Mouse (Mus musculus): ENCODE measurements around the gene Slc6a8. TPM values are rescaled to one million over a fixed set of nuclear protein-coding genes. Genes with fewer than 3 reads are reported as not detected.

Slc6a8 gene
- polyA plus RNA-seq (2012; fragmentation: generic; extraction: Trizol), result 56.3 TPM

DNA sequence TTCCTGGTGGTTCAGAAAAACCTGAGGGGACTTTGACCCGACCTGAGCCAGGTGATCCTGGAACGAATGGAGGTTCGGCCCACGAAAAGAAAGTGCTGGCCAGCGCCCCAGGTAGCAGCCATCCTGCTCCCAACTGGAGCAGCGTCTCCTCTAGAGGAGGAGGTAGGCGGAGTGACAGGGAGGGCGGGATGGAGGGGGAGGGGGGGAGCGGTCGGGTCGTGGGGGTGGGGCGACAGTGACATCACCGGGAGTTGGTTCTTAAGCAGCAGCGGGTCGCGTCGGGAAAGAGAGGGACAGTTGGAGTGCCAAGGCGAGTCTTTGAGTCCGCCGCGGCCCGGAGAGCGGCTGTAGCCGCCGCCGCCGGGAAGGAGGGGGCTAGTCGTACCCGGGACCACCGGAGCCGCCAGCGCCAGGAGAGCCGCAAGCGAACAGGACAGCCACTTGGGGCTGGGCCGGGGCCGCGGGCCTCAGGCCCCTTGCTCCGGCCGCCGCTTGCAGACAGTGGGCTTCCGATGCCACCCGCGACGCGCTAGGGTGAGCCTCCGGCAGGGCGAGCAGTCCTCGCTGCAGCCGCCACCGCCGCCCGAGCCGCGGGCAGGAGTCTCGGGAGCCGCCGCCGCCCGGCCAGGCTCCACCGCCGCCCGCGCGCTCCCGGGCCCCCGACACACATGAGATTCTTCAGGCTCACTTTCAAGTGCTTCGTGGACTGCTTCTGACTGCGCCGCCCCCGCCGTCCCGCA is at the start of gene Slc6a8:
Slc6a8 (plus strand) TSS at position 272 of the 740 bp plus-strand sequence.
- peak within 1 kb of the TSS; percentile 85 for H3ac ChIP-seq (ENCODE audit: control insufficient read depth, insufficient read length)
- H3K4me2 ChIP-seq (ENCODE audit: low read depth), result peak within 1 kb of the TSS; percentile 82
- H3K27me3 ChIP-seq (ENCODE audit: control insufficient read depth, insufficient read depth, insufficient read length), result no peaks in the 10 kb centered on the region
- H3K36me3 ChIP-seq (ENCODE audit: control insufficient read depth, insufficient read depth), result no peaks in the 10 kb centered on the region
- TF ChIP-seq CEBPB (IDR thresholded peaks at IDR 0.05; ENCODE audit: insufficient read depth, poor library complexity, severe bottlenecking) (no peak), MAX (IDR thresholded peaks at IDR 0.05; ENCODE audit: low read depth) (no peak), POLR2AphosphoS2 (IDR thresholded peaks at IDR 0.05; ENCODE audit: insufficient read length, low read depth) (no peak), TCF3 (IDR thresholded peaks at IDR 0.05; ENCODE audit: insufficient read length, low read depth) (no peak), USF1 (IDR thresholded peaks at IDR 0.05; ENCODE audit: low read depth) (no peak), E2F4 (IDR thresholded peaks at IDR 0.05; ENCODE audit: insufficient read depth) (no peak), POLR2A (IDR thresholded peaks at IDR 0.05; ENCODE audit: insufficient read length, low read depth) (no peak), REST (IDR thresholded peaks at IDR 0.05; ENCODE audit: insufficient read depth, insufficient read length) (no peak), TCF12 (IDR thresholded peaks at IDR 0.05; ENCODE audit: insufficient read depth, poor library complexity, severe bottlenecking) (no peak), MYOD1 (IDR thresholded peaks at IDR 0.05; ENCODE audit: control insufficient read depth in 1 of 3, insufficient read length in 2 of 3, low read depth in 2 of 3) (no peak), MYOG (IDR thresholded peaks at IDR 0.05; ENCODE audit: control insufficient read depth in 1 of 3, insufficient read depth in 1 of 3, insufficient read length in 2 of 3, low read depth in 2 of 3) (no peak), SRF (IDR thresholded peaks at IDR 0.05; ENCODE audit: control insufficient read depth, insufficient read length, low read depth) (no peak)
- peaks cover 7% of the 10 kb centered on the region for H3K79me2 ChIP-seq (ENCODE audit: control insufficient read depth, insufficient read depth)
- H3K4me3 ChIP-seq, result peak within 1 kb of the TSS; percentile 44

DNA sequence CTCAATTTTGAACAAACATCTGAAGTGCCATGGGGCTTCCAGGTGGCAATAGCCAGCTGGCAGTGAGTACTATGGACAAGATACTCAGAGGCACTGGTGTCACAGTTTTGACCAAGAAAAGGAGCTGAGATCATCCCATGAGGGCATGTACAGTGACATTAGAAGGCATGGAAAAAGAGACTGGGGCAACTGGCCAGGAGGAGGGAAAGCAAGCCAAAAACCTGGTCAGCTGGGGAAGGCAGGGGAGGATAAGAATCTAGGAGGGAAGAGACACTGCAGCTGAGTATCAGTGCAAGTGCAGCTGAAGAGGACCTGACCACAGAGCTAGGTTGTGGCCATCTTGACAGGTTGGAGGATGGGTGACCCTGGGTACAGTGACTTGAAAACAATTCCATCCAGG is 46.0 kb upstream of the Slc6a8 start:
- no peak overlapping the region for H3K4me2 ChIP-seq (ENCODE audit: low read depth)
- TF ChIP-seq USF1 (IDR thresholded peaks at IDR 0.05; ENCODE audit: low read depth), result no peak
- TF ChIP-seq E2F4 (IDR thresholded peaks at IDR 0.05; ENCODE audit: insufficient read depth), result no peak
- TF ChIP-seq REST (IDR thresholded peaks at IDR 0.05; ENCODE audit: insufficient read depth, insufficient read length), result no peak
- TF ChIP-seq MAX (IDR thresholded peaks at IDR 0.05; ENCODE audit: low read depth), result no peak
- TF ChIP-seq TCF3 (IDR thresholded peaks at IDR 0.05; ENCODE audit: insufficient read length, low read depth), result no peak
- TF ChIP-seq MYOG (IDR thresholded peaks at IDR 0.05; ENCODE audit: control insufficient read depth in 1 of 3, insufficient read depth in 1 of 3, insufficient read length in 2 of 3, low read depth in 2 of 3), result no peak
- TF ChIP-seq POLR2A (IDR thresholded peaks at IDR 0.05; ENCODE audit: insufficient read length, low read depth), result no peak
- no peak for TF ChIP-seq TCF12 (IDR thresholded peaks at IDR 0.05; ENCODE audit: insufficient read depth, poor library complexity, severe bottlenecking)
- TF ChIP-seq CEBPB (IDR thresholded peaks at IDR 0.05; ENCODE audit: insufficient read depth, poor library complexity, severe bottlenecking), result no peak
- no peak for TF ChIP-seq POLR2AphosphoS2 (IDR thresholded peaks at IDR 0.05; ENCODE audit: insufficient read length, low read depth)
- TF ChIP-seq MYOD1 (IDR thresholded peaks at IDR 0.05; ENCODE audit: control insufficient read depth in 1 of 3, insufficient read length in 2 of 3, low read depth in 2 of 3), result no peak
- no peak for TF ChIP-seq SRF (IDR thresholded peaks at IDR 0.05; ENCODE audit: control insufficient read depth, insufficient read length, low read depth)
- H3K36me3 ChIP-seq (ENCODE audit: control insufficient read depth, insufficient read depth), result no peaks in the 10 kb centered on the region
- no peaks in the 10 kb centered on the region for H3K27me3 ChIP-seq (ENCODE audit: control insufficient read depth, insufficient read depth, insufficient read length)
- H3K79me2 ChIP-seq (ENCODE audit: control insufficient read depth, insufficient read depth), result no peaks in the 10 kb centered on the region
- H3K4me3 ChIP-seq, result no peak overlapping the region
- no peak overlapping the region for H3ac ChIP-seq (ENCODE audit: control insufficient read depth, insufficient read length)

DNA sequence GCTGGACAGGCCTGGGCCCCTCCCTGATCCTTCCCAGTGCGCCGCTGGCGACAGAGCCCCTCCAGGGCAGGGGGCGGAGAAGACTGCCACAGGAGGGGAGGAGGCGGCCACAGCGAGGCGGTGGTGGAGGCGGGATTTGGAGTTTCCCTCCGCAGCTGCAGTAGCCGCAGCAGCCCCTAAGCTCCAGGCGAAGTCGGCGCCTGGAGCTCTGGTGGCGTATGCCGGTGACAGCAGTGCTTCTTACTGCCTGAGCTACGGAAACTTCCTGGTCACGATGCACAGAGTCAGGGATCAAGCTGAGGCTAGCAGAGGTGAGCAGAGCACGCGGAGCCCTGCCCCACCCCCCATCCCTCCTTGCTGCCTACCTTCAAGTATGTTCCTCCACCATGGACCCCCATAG is 37.5 kb upstream of the Slc6a8 start:
- no peak overlapping the region for H3K4me3 ChIP-seq
- H3K36me3 ChIP-seq (ENCODE audit: control insufficient read depth, insufficient read depth), result no peaks in the 10 kb centered on the region
- H3K79me2 ChIP-seq (ENCODE audit: control insufficient read depth, insufficient read depth), result no peaks in the 10 kb centered on the region
- no peaks in the 10 kb centered on the region for H3K27me3 ChIP-seq (ENCODE audit: control insufficient read depth, insufficient read depth, insufficient read length)
- no peak overlapping the region for H3ac ChIP-seq (ENCODE audit: control insufficient read depth, insufficient read length)
- no peak overlapping the region for H3K4me2 ChIP-seq (ENCODE audit: low read depth)
- no peak for TF ChIP-seq CEBPB (IDR thresholded peaks at IDR 0.05; ENCODE audit: insufficient read depth, poor library complexity, severe bottlenecking)
- no peak for TF ChIP-seq TCF3 (IDR thresholded peaks at IDR 0.05; ENCODE audit: insufficient read length, low read depth)
- TF ChIP-seq MAX (IDR thresholded peaks at IDR 0.05; ENCODE audit: low read depth), result no peak
- TF ChIP-seq E2F4 (IDR thresholded peaks at IDR 0.05; ENCODE audit: insufficient read depth), result no peak
- TF ChIP-seq SRF (IDR thresholded peaks at IDR 0.05; ENCODE audit: control insufficient read depth, insufficient read length, low read depth), result no peak
- no peak for TF ChIP-seq POLR2AphosphoS2 (IDR thresholded peaks at IDR 0.05; ENCODE audit: insufficient read length, low read depth)
- TF ChIP-seq USF1 (IDR thresholded peaks at IDR 0.05; ENCODE audit: low read depth), result no peak
- TF ChIP-seq MYOG (IDR thresholded peaks at IDR 0.05; ENCODE audit: control insufficient read depth in 1 of 3, insufficient read depth in 1 of 3, insufficient read length in 2 of 3, low read depth in 2 of 3), result no peak
- TF ChIP-seq MYOD1 (IDR thresholded peaks at IDR 0.05; ENCODE audit: control insufficient read depth in 1 of 3, insufficient read length in 2 of 3, low read depth in 2 of 3), result no peak
- no peak for TF ChIP-seq POLR2A (IDR thresholded peaks at IDR 0.05; ENCODE audit: insufficient read length, low read depth)
- no peak for TF ChIP-seq TCF12 (IDR thresholded peaks at IDR 0.05; ENCODE audit: insufficient read depth, poor library complexity, severe bottlenecking)
- TF ChIP-seq REST (IDR thresholded peaks at IDR 0.05; ENCODE audit: insufficient read depth, insufficient read length), result no peak

DNA sequence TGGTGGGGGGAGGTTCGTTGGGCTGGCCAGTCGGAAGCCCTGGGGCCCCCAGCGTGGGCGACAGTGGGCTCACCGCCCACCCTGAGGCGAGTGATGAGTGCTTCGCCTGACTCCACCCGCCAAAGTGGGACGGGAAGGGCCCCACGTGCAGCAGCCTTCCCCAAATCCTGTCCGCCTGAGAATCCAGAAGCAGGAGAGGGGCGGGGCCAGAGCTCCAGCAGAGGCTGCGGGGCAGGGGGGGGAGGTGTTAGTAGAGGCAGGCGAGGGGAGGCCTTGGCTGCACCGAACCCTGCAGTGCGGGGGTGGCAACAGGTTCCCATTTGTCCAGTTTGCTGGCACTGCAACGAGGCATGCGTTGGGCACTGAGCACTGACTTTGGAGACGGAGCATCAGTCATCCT is 35.5 kb upstream of the Slc6a8 start:
- no peak overlapping the region for H3K4me3 ChIP-seq
- no peak for TF ChIP-seq E2F4 (IDR thresholded peaks at IDR 0.05; ENCODE audit: insufficient read depth)
- H3K79me2 ChIP-seq (ENCODE audit: control insufficient read depth, insufficient read depth), result no peaks in the 10 kb centered on the region
- no peak overlapping the region for H3ac ChIP-seq (ENCODE audit: control insufficient read depth, insufficient read length)
- H3K27me3 ChIP-seq (ENCODE audit: control insufficient read depth, insufficient read depth, insufficient read length), result no peaks in the 10 kb centered on the region
- no peaks in the 10 kb centered on the region for H3K36me3 ChIP-seq (ENCODE audit: control insufficient read depth, insufficient read depth)
- H3K4me2 ChIP-seq (ENCODE audit: low read depth), result no peak overlapping the region
